Mouse (Mus musculus) myocyte (in vitro differentiated cells): Measurements from ENCODE around the gene Dglucy. TPM values are rescaled to one million over a fixed set of nuclear protein-coding genes. Genes with fewer than 3 reads are reported as not detected.

ENCODE experiments used
- H3K27me3 ChIP-seq: one replicate; pipeline ENCODE4 v1.6.1; 2011; ENCODE audit not compliant: control insufficient read depth, insufficient read depth, insufficient read length
- H3K36me3 ChIP-seq: one replicate; pipeline ENCODE4 v1.6.1; 2011; ENCODE audit not compliant: control insufficient read depth, insufficient read depth
- H3K4me2 ChIP-seq: one replicate; pipeline ENCODE4 v1.6.1; 2011; ENCODE audit warnings: low read depth, control low read depth
- H3K4me3 ChIP-seq: one replicate; pipeline ENCODE4 v1.5.1; 2011; ENCODE audit warnings: mild to moderate bottlenecking, control low read depth, moderate library complexity
- H3K79me2 ChIP-seq: one replicate; pipeline ENCODE4 v1.6.1; 2011; ENCODE audit not compliant: control insufficient read depth, insufficient read depth
- H3ac ChIP-seq: one replicate; pipeline ENCODE4 v1.6.1; 2011; ENCODE audit not compliant: control insufficient read depth, insufficient read length
- CEBPB ChIP-seq: IDR thresholded peaks from 2 replicates; pipeline ENCODE4 v1.6.1; 2011; ENCODE audit warnings: mild to moderate bottlenecking, moderate library complexity; ENCODE audit not compliant: poor library complexity, insufficient read depth, severe bottlenecking
- E2F4 ChIP-seq: IDR thresholded peaks from one replicate; pipeline ENCODE4 v1.6.1; 2011; ENCODE audit warnings: mild to moderate bottlenecking, control low read depth, moderate library complexity; ENCODE audit not compliant: insufficient read depth
- MAX ChIP-seq: IDR thresholded peaks from one replicate; pipeline ENCODE4 v1.6.1; 2011; ENCODE audit warnings: low read depth, mild to moderate bottlenecking, control low read depth
- MYOD1 ChIP-seq, 3 experiments: IDR thresholded peaks; one replicate each; pipeline ENCODE4 v1.6.1; 2011; ENCODE audit warnings: control low read depth in 2 of 3, low read depth in 2 of 3, mild to moderate bottlenecking in 2 of 3, moderate library complexity in 1 of 3; ENCODE audit not compliant: insufficient read length in 2 of 3, control insufficient read depth in 1 of 3
- MYOG ChIP-seq, 3 experiments: IDR thresholded peaks; one replicate each; pipeline ENCODE4 v1.6.1; 2011; ENCODE audit warnings: control low read depth in 2 of 3, low read depth in 2 of 3, mild to moderate bottlenecking in 2 of 3; ENCODE audit not compliant: insufficient read length in 2 of 3, control insufficient read depth in 1 of 3, insufficient read depth in 1 of 3
- POLR2A ChIP-seq: IDR thresholded peaks from one replicate; pipeline ENCODE4 v1.6.1; 2011; ENCODE audit warnings: low read depth, mild to moderate bottlenecking, control low read depth, moderate library complexity; ENCODE audit not compliant: insufficient read length
- POLR2AphosphoS2 ChIP-seq: IDR thresholded peaks from one replicate; pipeline ENCODE4 v1.6.1; 2011; ENCODE audit warnings: low read depth, control low read depth; ENCODE audit not compliant: insufficient read length
- REST ChIP-seq: IDR thresholded peaks from one replicate; pipeline ENCODE4 v1.6.1; 2011; ENCODE audit warnings: mild to moderate bottlenecking, control low read depth, moderate library complexity; ENCODE audit not compliant: insufficient read depth, insufficient read length
- SRF ChIP-seq: IDR thresholded peaks from one replicate; pipeline ENCODE4 v1.6.1; 2011; ENCODE audit warnings: low read depth; ENCODE audit not compliant: control insufficient read depth, insufficient read length
- TCF12 ChIP-seq: IDR thresholded peaks from one replicate; pipeline ENCODE4 v1.6.1; 2011; ENCODE audit warnings: mild to moderate bottlenecking, control low read depth; ENCODE audit not compliant: poor library complexity, insufficient read depth, severe bottlenecking
- TCF3 ChIP-seq: IDR thresholded peaks from one replicate; pipeline ENCODE4 v1.6.1; 2011; ENCODE audit warnings: low read depth, control low read depth; ENCODE audit not compliant: insufficient read length
- USF1 ChIP-seq: IDR thresholded peaks from one replicate; pipeline ENCODE4 v1.6.1; 2011; ENCODE audit warnings: low read depth, mild to moderate bottlenecking, control low read depth, moderate library complexity
- polyA plus RNA-seq: library from polyadenylated mRNA; unstranded; fragments of >200 nt; fragmentation: generic; extraction: Trizol; gene quantifications from one replicate; pipeline ENCODE4 v1.2.1, GENCODE M21; 2012; ENCODE audit warnings: missing spikeins

The Dglucy gene
- polyA plus RNA-seq, 1 experiment: 24.4 TPM

DNA sequence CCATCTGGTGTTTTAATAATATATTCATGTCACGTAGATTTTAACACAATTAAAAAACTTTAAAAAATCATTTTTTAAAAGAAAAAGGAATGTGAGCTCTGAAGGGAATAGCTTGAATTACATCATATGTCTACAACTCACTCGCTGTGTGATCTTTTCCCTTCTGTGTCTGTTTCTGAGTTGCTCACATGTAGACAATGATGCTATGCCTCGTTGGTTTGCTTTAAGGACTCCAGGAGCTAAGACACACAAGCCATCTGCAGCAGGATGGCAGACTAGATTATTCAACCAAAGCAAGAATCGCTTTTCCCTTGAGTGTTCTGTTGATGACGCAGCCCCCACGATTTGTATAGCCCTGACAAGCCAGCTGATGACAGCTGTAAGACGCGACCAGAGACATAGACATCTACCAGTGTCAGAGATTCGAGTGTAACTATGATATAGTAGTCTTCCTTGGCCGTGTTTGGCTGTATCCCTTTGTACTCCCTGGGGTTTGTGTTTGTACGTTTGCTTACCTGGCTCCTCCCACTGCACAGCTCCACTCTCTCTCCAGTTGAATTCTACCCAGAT, 86.7 kb downstream of the Dglucy start:
- no peak overlapping the region for H3ac ChIP-seq
- no peak overlapping the region for H3K4me2 ChIP-seq
- no peak overlapping the region for H3K4me3 ChIP-seq
- no peaks in the 10 kb centered on the region for H3K27me3 ChIP-seq
- no peaks in the 10 kb centered on the region for H3K79me2 ChIP-seq
- H3K36me3 ChIP-seq: no peaks in the 10 kb centered on the region
- TF ChIP-seq REST: no peak
- no peak for TF ChIP-seq TCF3
- no peak for TF ChIP-seq TCF12
- no peak for TF ChIP-seq USF1
- no peak for TF ChIP-seq MYOD1 (IDR thresholded peaks at IDR 0.05; ENCODE audit: control insufficient read depth in 1 of 3, insufficient read length in 2 of 3, low read depth in 2 of 3)
- no peak for TF ChIP-seq MYOG (IDR thresholded peaks at IDR 0.05; ENCODE audit: control insufficient read depth in 1 of 3, insufficient read depth in 1 of 3, insufficient read length in 2 of 3, low read depth in 2 of 3)
- TF ChIP-seq POLR2AphosphoS2: no peak
- TF ChIP-seq CEBPB: no peak
- TF ChIP-seq E2F4: no peak
- no peak for TF ChIP-seq POLR2A
- no peak for TF ChIP-seq MAX
- no peak for TF ChIP-seq SRF

DNA sequence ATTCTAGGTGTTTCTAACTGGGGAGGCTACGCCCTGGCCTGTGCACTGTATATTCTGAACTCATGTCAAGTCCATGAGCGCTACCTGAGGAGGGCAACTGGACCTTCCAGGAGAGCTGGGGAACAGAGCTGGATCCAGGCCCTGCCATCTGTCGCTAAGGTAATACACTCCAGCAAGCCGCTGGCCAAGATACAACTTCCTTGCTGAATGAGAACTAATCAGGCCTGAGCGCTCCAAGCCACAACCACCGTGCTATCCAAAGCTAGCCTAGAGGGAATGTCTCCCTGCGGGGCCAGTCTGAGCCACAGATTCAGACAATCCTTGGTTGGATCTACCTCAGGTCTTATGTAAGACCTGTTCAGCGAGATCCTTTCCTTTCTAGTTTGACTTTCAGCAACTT, 88.2 kb downstream of the Dglucy start:
- Histone ChIP-seq H3K4me3 (no peak overlapping the region), H3K27me3 (no peaks in the 10 kb centered on the region), H3K4me2 (no peak overlapping the region), H3ac (no peak overlapping the region), H3K36me3 (no peaks in the 10 kb centered on the region), H3K79me2 (no peaks in the 10 kb centered on the region)
- TF ChIP-seq TCF3: no peak
- TF ChIP-seq POLR2A: no peak
- no peak for TF ChIP-seq USF1
- no peak for TF ChIP-seq E2F4
- TF ChIP-seq MYOG (IDR thresholded peaks at IDR 0.05; ENCODE audit: control insufficient read depth in 1 of 3, insufficient read depth in 1 of 3, insufficient read length in 2 of 3, low read depth in 2 of 3): no peak
- no peak for TF ChIP-seq MYOD1 (IDR thresholded peaks at IDR 0.05; ENCODE audit: control insufficient read depth in 1 of 3, insufficient read length in 2 of 3, low read depth in 2 of 3)
- no peak for TF ChIP-seq SRF
- TF ChIP-seq TCF12: no peak
- TF ChIP-seq POLR2AphosphoS2: no peak
- no peak for TF ChIP-seq MAX
- TF ChIP-seq REST: no peak
- TF ChIP-seq CEBPB: no peak

DNA sequence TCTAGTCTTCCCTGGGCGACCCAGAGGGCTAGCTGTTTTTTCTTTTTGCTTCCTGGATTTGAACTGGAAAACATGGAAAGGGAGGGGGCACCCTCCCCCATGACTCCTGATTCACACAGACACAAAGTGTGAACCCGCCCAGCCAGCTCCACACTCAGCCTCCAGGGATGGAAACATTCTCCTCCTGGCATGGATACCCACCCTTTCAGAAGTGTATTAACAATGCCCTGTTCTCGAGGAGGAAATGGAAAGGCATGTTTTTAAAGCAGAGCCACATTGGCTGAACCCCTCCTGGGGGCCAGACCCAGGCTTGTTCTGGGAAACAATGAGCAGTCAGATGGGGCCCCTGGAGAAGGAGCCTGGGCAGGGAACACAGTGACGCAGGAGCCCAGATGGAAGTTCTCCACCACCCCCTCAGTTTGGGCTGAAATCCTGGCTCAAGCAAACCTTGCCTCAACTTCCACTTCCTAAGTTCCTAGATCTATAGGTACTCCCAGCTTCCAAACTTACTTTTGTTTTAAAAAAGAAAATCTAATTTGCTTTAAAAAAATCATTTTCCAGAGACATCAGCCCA, 89.3 kb downstream of the Dglucy start:
- Histone ChIP-seq H3K79me2 (no peaks in the 10 kb centered on the region), H3K4me2 (no peak overlapping the region), H3K4me3 (no peak overlapping the region), H3K36me3 (no peaks in the 10 kb centered on the region), H3K27me3 (no peaks in the 10 kb centered on the region), H3ac (no peak overlapping the region)
- TF ChIP-seq SRF (no peak), E2F4 (no peak), MAX (no peak), TCF12 (no peak), POLR2AphosphoS2 (no peak), POLR2A (no peak), MYOG (IDR thresholded peaks at IDR 0.05; ENCODE audit: control insufficient read depth in 1 of 3, insufficient read depth in 1 of 3, insufficient read length in 2 of 3, low read depth in 2 of 3) (no peak), USF1 (no peak), CEBPB (no peak), TCF3 (no peak), MYOD1 (IDR thresholded peaks at IDR 0.05; ENCODE audit: control insufficient read depth in 1 of 3, insufficient read length in 2 of 3, low read depth in 2 of 3) (no peak), REST (no peak)

DNA sequence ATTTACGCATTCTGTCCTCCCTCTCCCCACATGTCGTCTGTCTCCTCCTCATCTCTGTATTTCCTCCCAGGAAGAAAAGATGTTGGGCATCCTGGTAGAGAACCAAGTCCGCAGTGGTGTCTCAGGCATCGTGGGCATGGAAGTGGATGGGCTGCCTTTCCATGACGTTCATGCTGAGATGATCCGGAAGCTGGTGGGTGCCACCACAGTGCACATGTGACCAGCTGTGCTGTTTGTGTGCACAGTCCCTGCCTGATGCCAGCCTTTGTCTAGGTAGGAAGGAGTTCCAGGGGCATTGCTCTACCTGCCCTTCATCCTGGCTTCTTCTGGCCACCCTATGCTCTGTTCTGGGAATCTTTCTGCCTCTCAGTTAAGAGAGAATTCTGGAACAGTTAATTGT, 92.4 kb downstream of the Dglucy start:
- no peak overlapping the region for H3ac ChIP-seq
- H3K27me3 ChIP-seq: no peaks in the 10 kb centered on the region
- H3K4me3 ChIP-seq: no peak overlapping the region
- no peaks in the 10 kb centered on the region for H3K36me3 ChIP-seq
- no peaks in the 10 kb centered on the region for H3K79me2 ChIP-seq
- H3K4me2 ChIP-seq: no peak overlapping the region
- TF ChIP-seq CEBPB: no peak
- TF ChIP-seq TCF12: no peak
- TF ChIP-seq E2F4: no peak
- TF ChIP-seq POLR2AphosphoS2: no peak
- no peak for TF ChIP-seq USF1
- no peak for TF ChIP-seq TCF3
- TF ChIP-seq POLR2A: no peak
- no peak for TF ChIP-seq MYOG (IDR thresholded peaks at IDR 0.05; ENCODE audit: control insufficient read depth in 1 of 3, insufficient read depth in 1 of 3, insufficient read length in 2 of 3, low read depth in 2 of 3)
- TF ChIP-seq MAX: no peak
- no peak for TF ChIP-seq REST
- TF ChIP-seq SRF: no peak
- TF ChIP-seq MYOD1 (IDR thresholded peaks at IDR 0.05; ENCODE audit: control insufficient read depth in 1 of 3, insufficient read length in 2 of 3, low read depth in 2 of 3): no peak
